Mouse (Mus musculus) midbrain, embryonic 12.5 days (tissue): Measurements from ENCODE around the gene Uba3. TPM values are rescaled to one million over a fixed set of nuclear protein-coding genes. Genes with fewer than 3 reads are reported as not detected.

Experiments used
- ATAC-seq: fragments of 200-750 bp; cut with Nextera tagmentation; 2 replicates; pipeline ENCODE4 v1.8.0; 2017; ENCODE audit warnings: low read depth, moderate TSS enrichment, moderate library complexity; ENCODE audit not compliant: low FRiP score
- H3K27ac ChIP-seq: fragments of 300-500 bp; sonication (generic); replicated peaks from 2 replicates; pipeline ENCODE4 v1.5.1; 2016; ENCODE audit warnings: mild to moderate bottlenecking
- H3K27me3 ChIP-seq: fragments of 300-500 bp; sonication (generic); 2 replicates; pipeline ENCODE4 v1.6.1; 2016; ENCODE audit warnings: mild to moderate bottlenecking
- H3K36me3 ChIP-seq: fragments of 300-500 bp; sonication (generic); 2 replicates; pipeline ENCODE4 v1.6.1; 2016
- H3K4me1 ChIP-seq: fragments of 300-500 bp; sonication (generic); 2 replicates; pipeline ENCODE4 v1.6.1; 2016
- H3K4me2 ChIP-seq: fragments of 300-500 bp; sonication (generic); replicated peaks from 2 replicates; pipeline ENCODE4 v1.6.1; 2016; ENCODE audit warnings: mild to moderate bottlenecking, moderate library complexity
- H3K4me3 ChIP-seq: fragments of 300-500 bp; sonication (generic); 2 replicates; pipeline ENCODE4 v1.5.1; 2016; ENCODE audit warnings: mild to moderate bottlenecking
- H3K9ac ChIP-seq: fragments of 300-500 bp; sonication (generic); replicated peaks from 2 replicates; pipeline ENCODE4 v1.6.1; 2016; ENCODE audit warnings: mild to moderate bottlenecking, moderate library complexity
- H3K9me3 ChIP-seq: fragments of 300-500 bp; sonication (generic); 2 replicates; pipeline ENCODE4 v1.6.1; 2016; ENCODE audit warnings: mild to moderate bottlenecking
- WGBS: fragments of 180-500 bp; shearing (Covaris S2); methylation state at CpG from one replicate; pipeline ENCODE4 v1.1.7; 2016; 5-methylcytosine and 5-hydroxymethylcytosine counted together
- polyA plus RNA-seq: library from polyadenylated mRNA; unstranded; fragments of >200 nt; fragmentation: Nextera tagmentation; extraction: Ambion mirVana; gene quantifications from 2 replicates; pipeline ENCODE4 v1.2.1, GENCODE M21; 2016

The Uba3 gene
- polyA plus RNA-seq, 1 experiment from 2014 or later: 91.8 TPM

- H3K4me2 ChIP-seq: peak within 1 kb of the TSS; percentile 99
- peak within 1 kb of the TSS; percentile 69 for H3K27ac ChIP-seq
- peaks cover 20% of the 10 kb centered on the region for H3K4me1 ChIP-seq
- peak; percentile 75 for ATAC-seq
- H3K4me3 ChIP-seq: peak within 1 kb of the TSS; percentile 73
- H3K9me3 ChIP-seq: no peaks in the 10 kb centered on the region
- no peaks in the 10 kb centered on the region for H3K36me3 ChIP-seq
- peaks cover 7% of the 10 kb centered on the region; the same call in 1 of the 2 replicates for H3K27me3 ChIP-seq
- peak within 1 kb of the TSS; percentile 76 for H3K9ac ChIP-seq
- WGBS: under 1% methylated on average over 56 of the region's 56 CpGs
Observed at GRCm38 (mm10) chr6:97148383-97149251, 56.8 kb downstream of the Uba3 start, which contains the start of gene Eogt. Gene Eogt, minus strand, starts transcription at chr6:97149182.

DNA sequence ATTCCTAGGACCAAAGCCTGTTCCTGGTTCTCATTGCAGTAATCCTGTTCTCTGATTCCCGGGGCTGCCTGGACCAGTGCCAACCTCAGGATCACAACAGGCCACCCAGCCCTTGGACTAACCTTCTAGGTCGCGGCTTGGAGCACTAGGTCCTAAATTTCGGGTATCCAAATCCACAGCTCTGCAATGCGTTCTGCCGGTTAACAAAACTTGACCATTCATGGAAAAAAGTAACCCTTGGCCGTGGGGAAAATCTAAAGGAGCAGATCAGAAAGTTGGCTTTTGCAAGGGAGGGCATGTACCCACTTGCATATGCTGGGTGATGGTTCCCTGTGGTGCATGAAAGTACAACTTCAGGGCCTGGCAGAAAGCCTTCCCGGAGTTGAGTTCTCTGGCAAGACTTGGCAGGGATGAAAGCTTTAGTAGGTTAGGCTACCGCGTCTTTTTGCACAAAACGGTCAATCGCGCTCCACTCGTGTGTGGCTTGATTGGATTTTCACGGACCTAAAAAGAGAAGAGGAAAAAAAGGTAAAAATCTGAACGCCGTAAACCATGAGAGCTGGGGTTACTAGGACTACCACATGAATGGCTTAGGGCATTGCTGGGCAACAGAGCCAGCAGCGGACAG, 57.6 kb downstream of the Uba3 start:
- H3K27ac ChIP-seq: peak overlapping the region; percentile 69; the same call in 1 of the 2 replicates
- no peaks in the 10 kb centered on the region for H3K9me3 ChIP-seq
- 19% methylated on average over 18 of the region's 18 CpGs for WGBS
- H3K9ac ChIP-seq: peak overlapping the region; percentile 76
- peak overlapping the region; percentile 73 for H3K4me3 ChIP-seq
- peaks cover 7% of the 10 kb centered on the region; the same call in 1 of the 2 replicates for H3K27me3 ChIP-seq
- peak; percentile 53; the same call in 1 of the 2 replicates for ATAC-seq
- H3K4me1 ChIP-seq: peaks cover 20% of the 10 kb centered on the region
- no peaks in the 10 kb centered on the region for H3K36me3 ChIP-seq
- peak overlapping the region; percentile 99 for H3K4me2 ChIP-seq

GRCm38 (mm10) chr6:97145156-97145555, 60.3 kb downstream of the Uba3 start:
- H3K27me3 ChIP-seq: peaks cover 7% of the 10 kb centered on the region; the same call in 1 of the 2 replicates
- no peak overlapping the region for H3K27ac ChIP-seq
- no peaks in the 10 kb centered on the region for H3K9me3 ChIP-seq
- no peak for ATAC-seq
- no peaks in the 10 kb centered on the region for H3K36me3 ChIP-seq
- peaks cover 20% of the 10 kb centered on the region for H3K4me1 ChIP-seq
- no peak overlapping the region for H3K9ac ChIP-seq
- H3K4me3 ChIP-seq: no peak overlapping the region
- WGBS: 90% methylated on average over 7 of the region's 7 CpGs
- no peak overlapping the region for H3K4me2 ChIP-seq

GRCm38 (mm10) chr6:97144359-97144758, 61.1 kb downstream of the Uba3 start:
- ATAC-seq: no peak
- Histone ChIP-seq H3K4me1 (peaks cover 20% of the 10 kb centered on the region), H3K27me3 (peaks cover 7% of the 10 kb centered on the region; the same call in 1 of the 2 replicates), H3K9me3 (no peaks in the 10 kb centered on the region), H3K4me3 (no peak overlapping the region), H3K4me2 (no peak overlapping the region), H3K27ac (no peak overlapping the region), H3K9ac (no peak overlapping the region), H3K36me3 (no peaks in the 10 kb centered on the region)
- WGBS: 52% methylated on average over 7 of the region's 7 CpGs

DNA sequence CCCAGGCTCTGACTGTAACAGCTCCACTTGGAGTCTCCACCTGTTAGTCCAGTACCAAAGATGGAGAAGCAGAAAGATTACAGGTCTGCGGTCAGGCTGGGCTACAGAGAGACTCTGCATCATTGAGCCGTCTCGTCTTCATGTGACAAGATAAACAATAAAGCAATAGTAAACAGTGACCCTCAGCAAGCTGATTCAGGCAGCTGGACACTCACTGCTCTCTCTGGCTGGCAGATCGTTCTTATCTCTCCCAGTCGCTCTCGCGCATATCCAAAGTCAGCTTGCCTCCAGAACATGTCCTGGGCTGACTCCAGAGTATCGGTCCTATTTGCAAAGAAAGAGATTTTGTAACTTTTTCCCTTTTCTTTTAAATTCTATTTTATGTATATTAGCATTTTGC, 62.8 kb downstream of the Uba3 start:
- peaks cover 4% of the 10 kb centered on the region; the same call in 1 of the 2 replicates for H3K27me3 ChIP-seq
- no peak overlapping the region for H3K27ac ChIP-seq
- peaks cover 5% of the 10 kb centered on the region; the same call in 1 of the 2 replicates for H3K4me1 ChIP-seq
- no peak overlapping the region for H3K9ac ChIP-seq
- ATAC-seq: no peak
- 90% methylated on average over 8 of the region's 8 CpGs for WGBS
- H3K4me2 ChIP-seq: no peak overlapping the region
- no peaks in the 10 kb centered on the region for H3K9me3 ChIP-seq
- H3K4me3 ChIP-seq: no peak overlapping the region
- no peaks in the 10 kb centered on the region for H3K36me3 ChIP-seq

GRCm38 (mm10) chr6:97141811-97142210, 63.6 kb downstream of the Uba3 start:
- ATAC-seq: no peak
- H3K9me3 ChIP-seq: no peaks in the 10 kb centered on the region
- no peak overlapping the region for H3K4me2 ChIP-seq
- no peaks in the 10 kb centered on the region for H3K27me3 ChIP-seq
- H3K27ac ChIP-seq: no peak overlapping the region
- WGBS: 88% methylated on average over 7 of the region's 7 CpGs
- no peak overlapping the region for H3K9ac ChIP-seq
- H3K4me3 ChIP-seq: no peak overlapping the region
- H3K4me1 ChIP-seq: peaks cover 3% of the 10 kb centered on the region; the same call in 1 of the 2 replicates
- H3K36me3 ChIP-seq: no peaks in the 10 kb centered on the region

Other genes with a start within 250 kb of the Uba3 start
- 6.0 and 8.7 TPM in 2 replicates for gene Fam19a4, start 145.2 kb downstream of the Uba3 start, polyA plus RNA-seq
- 9.6 and 10.7 TPM in 2 replicates for gene Eogt, start 56.5 kb downstream of the Uba3 start, polyA plus RNA-seq
- 34.3 and 35.8 TPM in 2 replicates for gene Tmf1, start 26.5 kb downstream of the Uba3 start, polyA plus RNA-seq
- 60.6 and 66.1 TPM in 2 replicates for gene Arl6ip5, start 5.0 kb upstream of the Uba3 start, polyA plus RNA-seq
- gene Lmod3, start 47.1 kb upstream of the Uba3 start, polyA plus RNA-seq: not detected in 2 replicates